Mouse (Mus musculus) c-Kit-positive CD71-positive TER-119-negative erythroid progenitor cells, embryonic 14.5 days (primary cell): ENCODE data around the gene Gpcpd1.
A peak's percentile ranks its signal among the peaks of the same experiment; 100 is the strongest.

Experiments used
- DNase-seq: peaks from one replicate; pipeline ENCODE4 v3.0.0-alpha.2; 2013; ENCODE audit warnings: low read depth

Gene Gpcpd1

DNA sequence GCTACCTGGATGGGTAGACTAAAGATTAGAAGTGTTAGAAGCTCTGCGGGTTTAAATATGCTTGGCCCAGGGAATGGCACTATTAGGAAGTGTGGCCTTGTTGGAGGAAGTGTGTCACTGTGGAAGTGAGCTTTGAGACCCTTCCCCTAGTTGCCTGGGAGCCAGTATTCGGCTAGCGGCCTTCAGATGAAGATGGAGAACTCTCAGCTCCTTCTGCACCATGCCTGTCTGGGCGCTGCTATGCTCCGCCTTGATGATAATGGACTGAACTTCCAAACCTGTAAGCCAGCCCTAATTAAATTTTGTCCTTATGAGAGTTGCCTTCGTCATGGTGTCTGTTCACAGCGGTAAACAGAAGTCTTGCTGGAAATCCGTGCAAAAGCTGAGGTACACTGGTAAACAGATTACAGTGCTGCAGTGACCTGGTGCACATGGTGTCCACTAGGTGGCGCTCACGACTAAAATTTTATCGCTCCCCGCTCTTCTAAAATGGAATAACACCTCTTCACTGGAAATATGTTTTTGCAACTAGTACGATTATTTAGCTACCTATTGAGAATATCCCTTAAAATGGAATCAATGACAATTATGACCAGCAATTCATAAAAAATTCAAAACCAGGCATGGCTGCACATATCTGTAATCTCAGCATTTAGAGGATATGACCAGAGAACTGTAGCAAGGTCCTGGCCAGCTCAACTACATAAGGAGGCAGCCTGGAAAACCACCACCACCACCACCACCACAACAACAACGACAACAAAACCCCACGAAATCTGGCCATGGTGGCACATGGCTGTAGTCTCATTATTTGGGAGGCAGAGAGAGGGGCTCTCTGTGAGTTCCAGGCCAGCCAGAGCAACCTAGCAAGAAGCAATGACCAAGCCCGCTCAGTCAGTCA lies 71.1 kb downstream of the Gpcpd1 start:
- DNase-seq, result peak; percentile 71

DNA sequence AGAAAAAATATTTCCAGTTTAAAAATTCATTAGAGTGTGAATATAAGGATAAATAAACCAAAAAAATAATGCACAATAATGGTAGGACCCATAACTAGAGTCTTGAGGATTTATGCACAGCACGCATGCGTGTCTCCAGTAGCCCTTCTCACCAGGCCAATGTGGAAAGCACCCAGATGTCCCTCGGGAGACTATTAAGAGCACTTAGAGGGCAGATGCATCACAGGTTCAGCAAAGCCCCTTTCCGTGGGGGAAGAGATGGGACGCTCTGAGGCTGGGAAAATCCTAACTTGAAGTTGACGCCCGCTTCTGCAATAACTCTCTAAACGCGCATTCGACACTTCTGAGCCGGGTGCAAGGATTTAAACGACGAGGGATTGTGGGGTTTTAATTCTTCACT lies 71.9 kb downstream of the Gpcpd1 start:
- no peak for DNase-seq

DNA sequence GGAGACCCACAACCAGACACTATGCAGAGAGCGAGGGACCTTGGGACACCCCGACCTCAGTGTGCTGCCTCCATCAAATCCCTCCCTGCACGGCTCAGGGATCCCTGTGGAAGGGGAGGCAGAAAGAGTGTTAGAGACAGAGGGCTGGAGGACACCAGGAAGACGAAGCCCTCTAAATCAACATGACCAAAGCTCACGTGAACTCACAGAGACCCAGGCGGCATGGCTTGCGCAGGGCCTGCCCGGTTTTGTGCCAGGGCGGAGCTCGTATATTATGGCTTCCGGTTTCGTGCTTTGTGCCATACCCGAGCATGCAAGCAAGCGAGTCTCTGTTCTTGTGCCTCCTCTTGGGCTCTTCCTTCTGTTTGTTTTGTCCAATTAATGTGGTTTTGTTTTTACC lies 72.5 kb downstream of the Gpcpd1 start:
- DNase-seq, result no peak

DNA sequence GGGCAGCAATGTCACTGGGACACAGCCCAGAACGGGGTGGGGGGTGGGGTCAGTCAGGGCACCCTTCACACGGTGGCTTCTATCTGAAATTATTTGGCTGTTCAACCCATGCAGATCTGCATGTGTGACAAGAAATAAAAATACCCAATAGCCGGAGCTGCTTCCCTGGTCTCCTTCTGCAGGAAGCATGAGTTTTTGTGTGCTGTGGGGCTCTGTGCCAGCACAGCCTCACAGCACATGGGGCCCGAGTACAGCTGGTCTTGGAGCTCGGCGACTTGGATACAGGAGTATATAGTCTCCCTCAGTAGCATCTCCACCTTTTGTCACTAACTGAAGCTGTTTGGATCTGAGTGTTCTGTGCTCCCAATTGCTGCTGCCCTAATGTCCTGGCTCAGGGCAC lies 73.2 kb downstream of the Gpcpd1 start:
- no peak for DNase-seq

GRCm38 (mm10) chr2:132513371-132514181 lies 74.0 kb downstream of the Gpcpd1 start:
- DNase-seq, result no peak

GRCm38 (mm10) chr2:132512977-132513351 lies 74.6 kb downstream of the Gpcpd1 start:
- DNase-seq, result no peak

- DNase-seq, result peak; percentile 62
Measured at GRCm38 (mm10) chr2:132512051-132512976, 75.2 kb downstream of the Gpcpd1 start.

DNA sequence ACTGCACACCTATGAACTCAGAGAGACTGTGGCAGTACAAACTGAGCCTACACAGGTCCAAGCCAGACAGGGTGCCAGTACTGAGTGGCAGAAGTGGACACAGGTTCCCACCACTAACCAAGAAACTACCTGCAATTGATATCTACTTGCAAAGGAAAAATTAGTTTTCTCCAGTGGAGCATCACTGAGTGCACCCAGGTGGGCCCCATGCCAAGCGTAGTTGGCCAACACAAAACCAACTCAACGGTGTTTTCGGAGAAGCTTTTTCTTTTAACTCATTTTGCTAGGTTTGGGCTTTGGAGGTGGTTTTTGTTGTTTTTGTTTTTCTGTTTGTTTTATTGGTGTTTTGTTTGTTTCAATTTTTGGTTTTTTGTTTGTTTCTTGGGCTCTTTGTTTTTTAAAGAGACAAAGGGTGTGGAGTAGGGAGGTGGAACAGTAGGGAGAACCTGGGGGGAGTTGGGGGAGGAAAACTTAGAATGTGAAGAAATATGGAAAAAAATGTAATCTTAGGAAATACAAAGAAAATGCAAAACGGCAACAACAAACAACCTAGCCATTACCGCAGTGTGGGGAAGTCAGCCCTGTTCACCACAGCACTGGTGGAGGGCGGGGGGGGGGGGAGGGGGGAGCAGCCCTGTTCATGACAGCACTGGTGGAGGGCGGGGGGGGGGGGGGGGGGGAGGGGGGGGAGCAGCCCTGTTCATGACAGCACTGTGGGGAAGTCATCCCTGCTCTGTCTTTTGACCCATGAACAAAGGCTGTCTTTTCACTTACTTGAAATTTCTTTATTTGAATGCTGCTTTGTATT lies 76.3 kb downstream of the Gpcpd1 start:
- no peak for DNase-seq

GRCm38 (mm10) chr2:132509714-132510113 lies 77.8 kb downstream of the Gpcpd1 start:
- DNase-seq, result no peak

GRCm38 (mm10) chr2:132509261-132509660 lies 78.3 kb downstream of the Gpcpd1 start:
- DNase-seq, result no peak

DNA sequence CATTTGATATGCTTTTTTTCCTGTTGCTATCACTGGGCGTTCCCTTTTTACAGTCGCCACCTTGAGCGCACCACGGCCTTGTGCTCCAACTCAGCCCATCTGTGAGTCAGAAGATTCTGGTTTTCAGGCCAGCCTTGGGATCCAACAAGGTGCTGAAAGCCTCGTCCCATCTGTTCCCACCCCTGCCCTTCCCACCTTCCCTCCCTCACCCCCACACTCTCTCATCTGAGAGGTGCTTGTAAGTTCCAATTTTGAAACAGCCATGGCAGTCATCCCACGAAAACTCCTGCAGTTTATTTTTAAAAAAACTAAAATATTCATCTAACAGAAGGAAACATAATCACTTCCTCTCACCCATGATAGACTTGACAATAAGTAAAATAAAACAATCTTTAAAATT lies 80.0 kb downstream of the Gpcpd1 start:
- no peak for DNase-seq

DNA sequence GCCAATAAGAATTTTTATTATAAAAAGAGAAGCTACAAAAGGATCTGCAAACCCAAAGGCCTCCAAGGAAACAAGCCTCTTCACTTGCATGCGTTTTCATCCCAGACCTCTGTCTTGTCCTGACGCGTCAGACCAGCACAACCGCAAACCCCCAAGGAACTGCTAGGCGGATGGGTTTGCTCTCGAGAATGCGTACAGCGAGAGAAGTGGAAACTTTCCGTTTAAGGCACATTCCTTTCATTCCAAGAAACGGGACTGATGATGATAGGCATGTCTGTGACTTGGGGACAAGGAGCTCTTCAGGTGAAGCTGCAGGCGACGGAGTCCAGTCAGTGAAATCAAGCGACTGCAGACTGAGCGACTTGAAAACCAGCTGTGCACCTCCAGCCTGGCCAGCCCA lies 80.4 kb downstream of the Gpcpd1 start:
- no peak for DNase-seq

DNA sequence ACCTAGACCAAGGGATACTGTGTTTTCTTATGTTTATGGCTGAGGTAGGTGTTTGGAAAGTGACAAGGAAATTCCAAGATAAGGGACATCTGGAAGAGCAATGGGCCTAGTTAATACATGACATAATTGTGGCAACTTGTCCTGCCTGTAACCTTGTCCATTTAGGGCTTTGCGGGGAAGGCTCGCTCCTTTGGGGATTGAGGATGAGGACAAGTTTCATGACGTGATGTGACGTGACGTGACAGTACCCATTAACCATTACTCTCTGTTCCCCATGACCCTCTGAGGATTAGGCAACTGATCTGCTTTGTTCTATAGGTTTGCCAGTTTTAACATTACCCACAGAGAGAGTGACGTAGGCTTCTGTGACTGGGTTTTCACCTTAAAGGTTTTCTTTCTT lies 81.7 kb downstream of the Gpcpd1 start:
- DNase-seq, result no peak

GRCm38 (mm10) chr2:132498344-132498743 lies 89.2 kb downstream of the Gpcpd1 start:
- no peak for DNase-seq

DNA sequence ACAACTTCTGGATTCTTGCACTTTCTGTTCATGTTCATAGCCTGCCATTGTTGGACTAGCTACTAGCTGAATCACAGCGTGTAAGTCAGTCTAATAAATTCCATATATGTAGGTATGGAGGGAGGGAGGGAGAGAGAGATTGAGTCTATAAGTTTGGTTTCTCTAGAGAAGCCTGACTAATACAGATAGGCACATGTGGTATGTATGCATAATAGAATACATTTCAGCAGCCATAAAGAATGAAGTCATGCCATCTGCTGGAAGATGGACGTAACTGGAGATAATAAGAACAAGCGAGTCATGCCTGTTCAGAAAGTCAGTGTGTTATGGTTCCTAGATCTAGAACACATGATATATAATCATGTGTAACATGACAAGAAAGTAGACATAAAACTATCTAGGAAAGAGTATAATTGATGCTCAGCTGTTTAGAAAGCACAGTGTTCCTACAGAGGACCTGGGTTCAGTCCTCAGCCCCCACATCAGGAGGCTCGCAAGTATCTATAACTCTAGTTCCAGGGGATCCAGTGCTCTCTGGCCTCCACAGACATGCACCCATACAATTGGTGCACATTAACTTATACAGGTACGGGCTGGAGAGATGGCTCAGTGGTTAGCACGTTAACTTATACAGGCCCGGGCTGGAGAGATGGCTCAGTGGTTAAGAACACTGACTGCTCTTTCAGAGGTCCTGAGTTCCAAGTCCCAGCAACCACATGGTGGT lies 90.0 kb downstream of the Gpcpd1 start:
- no peak for DNase-seq

- DNase-seq, result no peak
Measured at GRCm38 (mm10) chr2:132493184-132493583, 94.3 kb downstream of the Gpcpd1 start.

- DNase-seq, result no peak
Measured at GRCm38 (mm10) chr2:132485454-132485853, 102.1 kb downstream of the Gpcpd1 start.

- DNase-seq, result no peak
Measured at GRCm38 (mm10) chr2:132481547-132481946, 106.0 kb downstream of the Gpcpd1 start.
